16 mouse cellular contexts compared by ENCODE assay signal in genomic region chr2:5458671-5459235, GRCm38 (mm10).
A peak's percentile ranks its signal among the peaks of the same experiment; 100 is the strongest.
DNase-seq lines count a peak whose midpoint lies in the region; ATAC-seq and TF ChIP-seq lines count a peak whose summit lies in the region.
"Had no signal": no experiment of that assay in that cellular context is flagged by ENCODE, and none has a peak within 500 bp of the region (broad histone marks: within the 10 kb centered on the region; RNA-seq: fewer than 3 reads in every experiment).

No protein-coding gene starts in this region.

- TF ChIP-seq POLR2A in olfactory bulb, adult 2 months (IDR thresholded peaks at IDR 0.05; ENCODE audit: insufficient read depth, low read depth, low read length), result no peak

- H3K4me1 ChIP-seq in olfactory bulb, adult 2 months (ENCODE audit: control insufficient read depth, insufficient read depth, low read length), result peaks cover 12% of the 10 kb centered on the region
- no peaks in the 10 kb centered on the region for H3K4me1 ChIP-seq in hindbrain, embryonic 14.5 days (replicated peaks; ENCODE audit: control insufficient read depth, insufficient read depth, low read length)
- H3K4me1 ChIP-seq: forebrain, embryonic 13.5 days; liver, embryonic 15.5 days had no signal

- DNase-seq in frontal cortex, postnatal 14 days (ENCODE audit: low spot score in 2 of 2), result no peak
- DNase-seq in left cerebral cortex, adult 2 months (ENCODE audit: extremely low spot score in 1 of 2, low spot score in 2 of 2), result no peak
- no peak for DNase-seq in left cerebral cortex, postnatal 4 days
- peak; percentile 8 for DNase-seq in NIH3T3 (ENCODE audit: low read depth)
- no peak for DNase-seq in hindbrain, embryonic 14.5 days (ENCODE audit: low spot score)
- DNase-seq: adrenal gland, postnatal 14 days; cerebellum, adult 8-10 months; cerebellum, postnatal 36 days; kidney, adult 8-10 months; kidney, postnatal 10 days; thymus, postnatal 25 days had no signal

- H3K4me2 ChIP-seq in hindbrain, embryonic 14.5 days (replicated peaks), result no peak overlapping the region
- H3K4me2 ChIP-seq: forebrain, embryonic 13.5 days; liver, embryonic 15.5 days; midbrain, embryonic 12.5 days had no signal

- peak overlapping the region; percentile 28; the same call in 1 of the 2 replicates for H3K27ac ChIP-seq in left cerebral cortex, adult 2 months
- 0 out of 2 replicates have a peak overlapping the region, but pooled peaks have one; percentile 22 for H3K27ac ChIP-seq in olfactory bulb, adult 2 months (ENCODE audit: insufficient read depth, low read depth, low read length)
- no peak overlapping the region for H3K27ac ChIP-seq in hindbrain, embryonic 14.5 days
- H3K27ac ChIP-seq: forebrain, embryonic 13.5 days; liver, embryonic 15.5 days; midbrain, embryonic 12.5 days had no signal

- peak; percentile 64; the same call in 1 of the 2 replicates for ATAC-seq in frontal cortex, adult (ENCODE audit: low TSS enrichment)
- no peak for ATAC-seq in hindbrain, embryonic 14.5 days (ENCODE audit: low FRiP score)
- ATAC-seq: forebrain, embryonic 13.5 days had no signal

- no peak for TF ChIP-seq CTCF in left cerebral cortex, adult 2 months (IDR thresholded peaks at IDR 0.05)
- no peak for TF ChIP-seq CTCF in olfactory bulb, adult 2 months (IDR thresholded peaks at IDR 0.05; ENCODE audit: insufficient read depth, low read depth, low read length)

- no peak overlapping the region for H3K9ac ChIP-seq in hindbrain, embryonic 14.5 days
- H3K9ac ChIP-seq: forebrain, embryonic 13.5 days; liver, embryonic 15.5 days; midbrain, embryonic 12.5 days had no signal

- H3K36me3 ChIP-seq in hindbrain, embryonic 14.5 days (replicated peaks; ENCODE audit: control insufficient read depth, insufficient read depth), result no peaks in the 10 kb centered on the region
- H3K36me3 ChIP-seq: liver, embryonic 15.5 days; midbrain, embryonic 12.5 days had no signal

- H3K4me3 ChIP-seq in left cerebral cortex, adult 2 months, result no peak overlapping the region
- no peak overlapping the region for H3K4me3 ChIP-seq in olfactory bulb, adult 2 months (ENCODE audit: insufficient read depth, low read depth, low read length)
- H3K4me3 ChIP-seq in hindbrain, embryonic 14.5 days (replicated peaks; ENCODE audit: low read length), result no peak overlapping the region
- H3K4me3 ChIP-seq: forebrain, embryonic 13.5 days; liver, embryonic 15.5 days; midbrain, embryonic 12.5 days had no signal

- intact Hi-C loops in left cerebral cortex, adult 2 months (cut with DNase I), result no loop called here
- intact Hi-C loops in left cerebral cortex, postnatal 4 days (cut with DNase I), result loop anchor here (10.0 kb wide), 2 partner anchors 256 to 306 kb away; partner anchors contain the start of gene Camk1d

- WGBS in olfactory bulb, adult 2 months, result 69% methylated on average over 16 of the region's 16 CpGs
- WGBS in hindbrain, embryonic 14.5 days, result 83% methylated on average over 16 of the region's 16 CpGs

- no peaks in the 10 kb centered on the region for H3K9me3 ChIP-seq in hindbrain, embryonic 14.5 days (ENCODE audit: control insufficient read depth, low read length)
- H3K9me3 ChIP-seq: forebrain, embryonic 13.5 days; liver, embryonic 15.5 days; midbrain, embryonic 12.5 days had no signal

- no peaks in the 10 kb centered on the region for H3K27me3 ChIP-seq in hindbrain, embryonic 14.5 days (ENCODE audit: control insufficient read depth, insufficient read depth, low read length)
- H3K27me3 ChIP-seq: forebrain, embryonic 13.5 days; liver, embryonic 15.5 days; midbrain, embryonic 12.5 days had no signal
